Mouse (Mus musculus): ENCODE measurements around the gene Bmp2k. TPM values are rescaled to one million over a fixed set of nuclear protein-coding genes. Genes with fewer than 3 reads are reported as not detected.

Gene Bmp2k
- polyA plus RNA-seq, 1 experiment = 5.9 TPM

DNA sequence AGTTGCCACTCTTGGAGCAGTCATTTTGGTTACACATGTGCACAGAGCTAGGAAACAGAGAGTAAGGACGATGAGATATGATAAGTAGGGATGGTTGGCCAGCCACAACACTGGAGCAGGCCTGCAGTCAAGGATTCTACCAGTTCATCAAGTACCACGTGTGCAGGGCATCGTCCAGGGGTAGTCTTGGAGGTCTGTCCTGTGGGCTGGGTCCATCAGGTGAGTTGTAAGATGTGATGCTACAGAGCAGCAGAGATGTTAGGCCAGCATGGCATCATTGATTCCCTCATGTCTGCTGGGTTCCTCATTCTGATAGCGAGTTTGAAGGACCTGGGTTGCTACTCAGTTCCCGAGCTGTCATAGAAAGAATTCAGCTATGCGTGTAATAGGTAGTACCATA lies 87.6 kb downstream of the Bmp2k start:
- no peak overlapping the region for H3ac ChIP-seq (ENCODE audit: control insufficient read depth, insufficient read length, low read depth)
- H3K79me2 ChIP-seq (ENCODE audit: control insufficient read depth, insufficient read depth) = no peaks in the 10 kb centered on the region
- TF ChIP-seq USF1 (IDR thresholded peaks at IDR 0.05; ENCODE audit: low read depth) (no peak), CTCF (IDR thresholded peaks at IDR 0.05; ENCODE audit: control insufficient read depth, insufficient read depth, insufficient read length) (no peak), CEBPB (IDR thresholded peaks at IDR 0.05; ENCODE audit: low read depth) (no peak), MYOG (IDR thresholded peaks at IDR 0.05; ENCODE audit: control insufficient read depth, extremely low read depth, insufficient read length) (no peak), MYOD1 (IDR thresholded peaks at IDR 0.05; ENCODE audit: control insufficient read depth, insufficient read length, low read depth) (no peak), MAX (IDR thresholded peaks at IDR 0.05) (no peak), FOSL1 (IDR thresholded peaks at IDR 0.05; ENCODE audit: insufficient read depth, low read length, poor library complexity, severe bottlenecking) (no peak)
- H3K27me3 ChIP-seq (ENCODE audit: control insufficient read depth, insufficient read depth, insufficient read length) = no peaks in the 10 kb centered on the region
- H3K4me3 ChIP-seq (ENCODE audit: insufficient read depth, poor library complexity, severe bottlenecking) = no peak overlapping the region
- no peaks in the 10 kb centered on the region for H3K79me3 ChIP-seq (ENCODE audit: low read depth)
- H3K36me3 ChIP-seq (ENCODE audit: control insufficient read depth, insufficient read depth) = peaks cover 11% of the 10 kb centered on the region

DNA sequence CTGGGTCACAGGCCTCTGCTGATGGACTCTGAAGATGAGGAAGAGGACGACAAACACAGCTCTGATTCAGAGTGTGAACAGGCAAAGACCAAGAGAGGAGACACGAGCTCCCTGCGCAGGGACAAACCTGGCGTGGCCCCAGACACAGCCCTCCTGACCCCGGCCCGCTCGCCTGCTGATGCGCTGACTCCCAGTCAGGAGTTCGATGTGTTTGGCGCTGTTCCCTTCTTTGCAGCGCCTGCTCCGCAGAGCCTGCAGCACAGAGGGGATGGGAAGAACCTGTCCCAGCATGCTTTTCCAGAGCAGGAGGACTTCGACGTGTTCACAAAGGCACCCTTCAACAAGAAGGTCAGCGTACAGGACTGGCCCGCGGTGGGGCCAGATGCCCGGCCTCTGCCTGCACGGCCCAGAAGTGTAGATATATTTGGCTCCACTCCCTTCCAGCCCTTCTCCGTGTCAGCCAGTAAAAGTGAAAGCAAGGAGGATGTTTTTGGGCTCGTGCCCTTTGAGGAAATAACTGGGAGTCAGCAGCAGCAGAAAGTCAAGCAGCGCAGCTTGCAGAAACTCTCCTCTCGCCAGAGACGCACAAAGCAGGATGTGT lies 89.6 kb downstream of the Bmp2k start:
- no peak overlapping the region for H3K4me3 ChIP-seq (ENCODE audit: insufficient read depth, poor library complexity, severe bottlenecking)
- TF ChIP-seq MYOD1 (IDR thresholded peaks at IDR 0.05; ENCODE audit: control insufficient read depth, insufficient read length, low read depth) (no peak), MAX (IDR thresholded peaks at IDR 0.05) (no peak), MYOG (IDR thresholded peaks at IDR 0.05; ENCODE audit: control insufficient read depth, extremely low read depth, insufficient read length) (no peak), FOSL1 (IDR thresholded peaks at IDR 0.05; ENCODE audit: insufficient read depth, low read length, poor library complexity, severe bottlenecking) (no peak), CTCF (IDR thresholded peaks at IDR 0.05; ENCODE audit: control insufficient read depth, insufficient read depth, insufficient read length) (no peak), CEBPB (IDR thresholded peaks at IDR 0.05; ENCODE audit: low read depth) (no peak), USF1 (IDR thresholded peaks at IDR 0.05; ENCODE audit: low read depth) (no peak)

GRCm38 (mm10) chr5:97087746-97088145 lies 90.3 kb downstream of the Bmp2k start:
- Histone ChIP-seq H3K79me3 (ENCODE audit: low read depth) (no peaks in the 10 kb centered on the region), H3K79me2 (ENCODE audit: control insufficient read depth, insufficient read depth) (no peaks in the 10 kb centered on the region), H3K4me3 (ENCODE audit: insufficient read depth, poor library complexity, severe bottlenecking) (no peak overlapping the region), H3K36me3 (ENCODE audit: control insufficient read depth, insufficient read depth) (peaks cover 11% of the 10 kb centered on the region), H3ac (ENCODE audit: control insufficient read depth, insufficient read length, low read depth) (no peak overlapping the region), H3K27me3 (ENCODE audit: control insufficient read depth, insufficient read depth, insufficient read length) (no peaks in the 10 kb centered on the region)
- TF ChIP-seq CEBPB (IDR thresholded peaks at IDR 0.05; ENCODE audit: low read depth) (no peak), MYOD1 (IDR thresholded peaks at IDR 0.05; ENCODE audit: control insufficient read depth, insufficient read length, low read depth) (no peak), USF1 (IDR thresholded peaks at IDR 0.05; ENCODE audit: low read depth) (no peak), CTCF (IDR thresholded peaks at IDR 0.05; ENCODE audit: control insufficient read depth, insufficient read depth, insufficient read length) (no peak), FOSL1 (IDR thresholded peaks at IDR 0.05; ENCODE audit: insufficient read depth, low read length, poor library complexity, severe bottlenecking) (no peak), MYOG (IDR thresholded peaks at IDR 0.05; ENCODE audit: control insufficient read depth, extremely low read depth, insufficient read length) (no peak), MAX (IDR thresholded peaks at IDR 0.05) (no peak)

More for the DNA sequence above, 89.6 kb downstream of the Bmp2k start:
- Histone ChIP-seq H3K79me3 (ENCODE audit: low read depth) (no peaks in the 10 kb centered on the region), H3K27me3 (ENCODE audit: control insufficient read depth, insufficient read depth, insufficient read length) (no peaks in the 10 kb centered on the region), H3K79me2 (ENCODE audit: control insufficient read depth, insufficient read depth) (no peaks in the 10 kb centered on the region), H3K36me3 (ENCODE audit: control insufficient read depth, insufficient read depth) (peaks cover 11% of the 10 kb centered on the region), H3ac (ENCODE audit: control insufficient read depth, insufficient read length, low read depth) (no peak overlapping the region)

DNA sequence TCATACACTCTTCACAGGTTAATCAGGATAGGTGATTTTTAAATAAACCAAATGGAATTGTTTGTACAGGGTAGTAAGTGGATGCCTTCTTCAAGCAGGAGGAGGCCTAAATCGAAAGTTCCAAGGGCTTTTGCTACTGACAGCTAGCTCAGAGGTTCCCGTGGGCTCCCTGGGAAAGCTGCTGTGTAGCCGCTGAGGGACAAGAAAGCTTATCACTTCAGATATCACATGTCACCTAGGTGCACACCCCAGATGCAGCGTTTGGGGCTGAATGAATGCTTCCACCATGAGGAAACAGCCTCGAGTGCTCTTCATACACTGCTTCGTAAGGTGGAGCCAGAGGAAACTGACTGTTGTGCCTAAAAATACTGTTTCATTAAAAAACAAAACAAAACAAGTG lies 90.7 kb downstream of the Bmp2k start:
- TF ChIP-seq FOSL1 (IDR thresholded peaks at IDR 0.05; ENCODE audit: insufficient read depth, low read length, poor library complexity, severe bottlenecking) (no peak), MAX (IDR thresholded peaks at IDR 0.05) (no peak), MYOD1 (IDR thresholded peaks at IDR 0.05; ENCODE audit: control insufficient read depth, insufficient read length, low read depth) (no peak), USF1 (IDR thresholded peaks at IDR 0.05; ENCODE audit: low read depth) (no peak), MYOG (IDR thresholded peaks at IDR 0.05; ENCODE audit: control insufficient read depth, extremely low read depth, insufficient read length) (no peak), CEBPB (IDR thresholded peaks at IDR 0.05; ENCODE audit: low read depth) (no peak), CTCF (IDR thresholded peaks at IDR 0.05; ENCODE audit: control insufficient read depth, insufficient read depth, insufficient read length) (no peak)
- no peak overlapping the region for H3ac ChIP-seq (ENCODE audit: control insufficient read depth, insufficient read length, low read depth)
- no peaks in the 10 kb centered on the region for H3K27me3 ChIP-seq (ENCODE audit: control insufficient read depth, insufficient read depth, insufficient read length)
- H3K79me2 ChIP-seq (ENCODE audit: control insufficient read depth, insufficient read depth) = no peaks in the 10 kb centered on the region
- H3K36me3 ChIP-seq (ENCODE audit: control insufficient read depth, insufficient read depth) = peaks cover 11% of the 10 kb centered on the region
- H3K4me3 ChIP-seq (ENCODE audit: insufficient read depth, poor library complexity, severe bottlenecking) = no peak overlapping the region
- no peaks in the 10 kb centered on the region for H3K79me3 ChIP-seq (ENCODE audit: low read depth)

- H3ac ChIP-seq (ENCODE audit: control insufficient read depth, insufficient read length, low read depth) = no peak overlapping the region
- H3K36me3 ChIP-seq (ENCODE audit: control insufficient read depth, insufficient read depth) = peaks cover 11% of the 10 kb centered on the region
- TF ChIP-seq CEBPB (IDR thresholded peaks at IDR 0.05; ENCODE audit: low read depth) = no peak
- TF ChIP-seq MAX (IDR thresholded peaks at IDR 0.05) = no peak
- no peak for TF ChIP-seq CTCF (IDR thresholded peaks at IDR 0.05; ENCODE audit: control insufficient read depth, insufficient read depth, insufficient read length)
- TF ChIP-seq USF1 (IDR thresholded peaks at IDR 0.05; ENCODE audit: low read depth) = no peak
- no peak for TF ChIP-seq MYOD1 (IDR thresholded peaks at IDR 0.05; ENCODE audit: control insufficient read depth, insufficient read length, low read depth)
- TF ChIP-seq FOSL1 (IDR thresholded peaks at IDR 0.05; ENCODE audit: insufficient read depth, low read length, poor library complexity, severe bottlenecking) = no peak
- TF ChIP-seq MYOG (IDR thresholded peaks at IDR 0.05; ENCODE audit: control insufficient read depth, extremely low read depth, insufficient read length) = no peak
- H3K27me3 ChIP-seq (ENCODE audit: control insufficient read depth, insufficient read depth, insufficient read length) = no peaks in the 10 kb centered on the region
- no peaks in the 10 kb centered on the region for H3K79me2 ChIP-seq (ENCODE audit: control insufficient read depth, insufficient read depth)
- H3K4me3 ChIP-seq (ENCODE audit: insufficient read depth, poor library complexity, severe bottlenecking) = no peak overlapping the region
- H3K79me3 ChIP-seq (ENCODE audit: low read depth) = no peaks in the 10 kb centered on the region
Measured at GRCm38 (mm10) chr5:97089426-97089825, 91.9 kb downstream of the Bmp2k start.

Data from C2C12 (cell line).